Mouse (Mus musculus) retina, adult 2 months (tissue): ENCODE results near the gene Serinc4.
"Not testable (repeated sequence)": the region's sequence is repeated elsewhere in the genome, so short reads cannot be mapped to it uniquely, and the experiment has no call there.

Source experiments
- DNase-seq: peaks from one replicate; pipeline ENCODE4 v3.0.0-alpha.2; 2012; ENCODE audit warnings: low read depth, low spot score

The Serinc4 gene

GRCm38 (mm10) chr2:121456692-121457642 is at the start of gene Serinc4:
Gene Serinc4 (minus strand): TSS chr2:121456781.
- DNase-seq = peak; percentile 84

GRCm38 (mm10) chr2:121501550-121501949 is 45.0 kb upstream of the Serinc4 start:
- DNase-seq = not testable (repeated sequence)

- not testable (repeated sequence) for DNase-seq
Observed at GRCm38 (mm10) chr2:121484403-121484802, 27.8 kb upstream of the Serinc4 start.

- DNase-seq = no peak
Observed at GRCm38 (mm10) chr2:121483576-121483975, 27.0 kb upstream of the Serinc4 start.

GRCm38 (mm10) chr2:121480916-121481315 is 24.3 kb upstream of the Serinc4 start:
- DNase-seq = not testable (repeated sequence)

GRCm38 (mm10) chr2:121480498-121480897 is 23.9 kb upstream of the Serinc4 start:
- no peak for DNase-seq

- DNase-seq = no peak
Observed at GRCm38 (mm10) chr2:121477491-121478266, 21.1 kb upstream of the Serinc4 start.

- DNase-seq = not testable (repeated sequence)
Observed at GRCm38 (mm10) chr2:121475306-121475705, 18.7 kb upstream of the Serinc4 start.

- DNase-seq = no peak
Observed at GRCm38 (mm10) chr2:121474180-121474535, 17.6 kb upstream of the Serinc4 start.

- DNase-seq = peak; percentile 81
Observed at GRCm38 (mm10) chr2:121473301-121474179, 17.0 kb upstream of the Serinc4 start, which contains the start of gene Mfap1b. Gene Mfap1b (minus strand): TSS chr2:121474067.

GRCm38 (mm10) chr2:121472783-121473182 is 16.2 kb upstream of the Serinc4 start:
- DNase-seq = not testable (repeated sequence)

GRCm38 (mm10) chr2:121468982-121469381 is 12.4 kb upstream of the Serinc4 start:
- not testable (repeated sequence) for DNase-seq

- DNase-seq = no peak
Observed at GRCm38 (mm10) chr2:121460071-121460470, 3.5 kb upstream of the Serinc4 start.

GRCm38 (mm10) chr2:121455534-121455933 is 1.0 kb downstream of the Serinc4 start:
- no peak for DNase-seq

GRCm38 (mm10) chr2:121453917-121454316 is 2.7 kb downstream of the Serinc4 start:
- DNase-seq = no peak

- no peak for DNase-seq
Observed at GRCm38 (mm10) chr2:121452990-121453389, 3.6 kb downstream of the Serinc4 start, which contains the start of gene Hypk. Gene Hypk (plus strand): TSS chr2:121453290.

GRCm38 (mm10) chr2:121452361-121452760 is 4.2 kb downstream of the Serinc4 start:
- DNase-seq = no peak

GRCm38 (mm10) chr2:121450093-121450492 is 6.5 kb downstream of the Serinc4 start:
- DNase-seq = no peak

GRCm38 (mm10) chr2:121449545-121450011 is 7.0 kb downstream of the Serinc4 start:
- DNase-seq = no peak

- DNase-seq = peak; percentile 96
Observed at GRCm38 (mm10) chr2:121448739-121449535, 7.6 kb downstream of the Serinc4 start, which contains the start of gene Serf2. Gene Serf2 (plus strand): TSS chr2:121449195.
